ENCODE assay signal across 11 mouse cellular contexts in genomic region chr19:23862736-23863135, GRCm38 (mm10).
DNase-seq lines count a peak whose midpoint lies in the region; ATAC-seq and TF ChIP-seq lines count a peak whose summit lies in the region.
"Had no signal": no experiment of that assay in that cellular context is flagged by ENCODE, and none has a peak within 500 bp of the region (broad histone marks: within the 10 kb centered on the region; RNA-seq: fewer than 3 reads in every experiment).

No protein-coding gene starts in this region.

- no peaks in the 10 kb centered on the region for H3K27me3 ChIP-seq in cerebellum, adult 2 months (ENCODE audit: control insufficient read depth, insufficient read depth, low read length)
- H3K27me3 ChIP-seq in kidney, embryonic 16.5 days (ENCODE audit: insufficient read depth, low read length): no peaks in the 10 kb centered on the region
- no peaks in the 10 kb centered on the region for H3K27me3 ChIP-seq in midbrain, postnatal 0 days (ENCODE audit: insufficient read depth, low read length)
- H3K27me3 ChIP-seq in midbrain, embryonic 15.5 days (replicated peaks): no peaks in the 10 kb centered on the region
- no peaks in the 10 kb centered on the region for H3K27me3 ChIP-seq in stomach, postnatal 0 days (ENCODE audit: control insufficient read depth, insufficient read depth, low read length)
- H3K27me3 ChIP-seq: liver, embryonic 15.5 days had no signal

- no peak for ATAC-seq in kidney, embryonic 16.5 days (ENCODE audit: low FRiP score, low TSS enrichment)
- ATAC-seq in midbrain, postnatal 0 days (ENCODE audit: low FRiP score): no peak
- no peak for ATAC-seq in midbrain, embryonic 15.5 days (replicated peaks)
- ATAC-seq in stomach, postnatal 0 days (ENCODE audit: low FRiP score, low TSS enrichment): peak; percentile 24; the same call in 1 of the 2 replicates

- no peak for TF ChIP-seq POLR2A in cerebellum, adult 2 months (IDR thresholded peaks at IDR 0.05; ENCODE audit: borderline replicate concordance, insufficient read depth, low read length)

- peaks cover 3% of the 10 kb centered on the region; the same call in 1 of the 2 replicates for H3K9me3 ChIP-seq in kidney, embryonic 16.5 days (ENCODE audit: low read length)
- no peaks in the 10 kb centered on the region for H3K9me3 ChIP-seq in midbrain, postnatal 0 days (ENCODE audit: low read length)
- H3K9me3 ChIP-seq in midbrain, embryonic 15.5 days: no peaks in the 10 kb centered on the region
- no peaks in the 10 kb centered on the region for H3K9me3 ChIP-seq in stomach, postnatal 0 days (ENCODE audit: control insufficient read depth, low read length)
- H3K9me3 ChIP-seq: liver, embryonic 15.5 days had no signal

- H3K9ac ChIP-seq in kidney, embryonic 16.5 days (replicated peaks; ENCODE audit: low read length): no peak overlapping the region
- no peak overlapping the region for H3K9ac ChIP-seq in midbrain, postnatal 0 days (replicated peaks; ENCODE audit: low read length, poor library complexity, severe bottlenecking)
- no peak overlapping the region for H3K9ac ChIP-seq in midbrain, embryonic 15.5 days
- H3K9ac ChIP-seq in stomach, postnatal 0 days (ENCODE audit: low read length): no peak overlapping the region
- H3K9ac ChIP-seq: liver, embryonic 15.5 days had no signal

- 0 out of 2 replicates have a peak, but pooled peaks cover 3% of the 10 kb centered on the region for H3K36me3 ChIP-seq in kidney, embryonic 16.5 days (ENCODE audit: insufficient read depth, low read length)
- H3K36me3 ChIP-seq in midbrain, postnatal 0 days (ENCODE audit: insufficient read depth, low read length): no peaks in the 10 kb centered on the region
- H3K36me3 ChIP-seq in midbrain, embryonic 15.5 days (replicated peaks): no peaks in the 10 kb centered on the region
- no peaks in the 10 kb centered on the region for H3K36me3 ChIP-seq in stomach, postnatal 0 days (ENCODE audit: control insufficient read depth, insufficient read depth, low read length)
- H3K36me3 ChIP-seq: liver, embryonic 15.5 days had no signal

- no peak overlapping the region for H3K27ac ChIP-seq in cerebellum, adult 2 months (ENCODE audit: insufficient read depth, low read length)
- H3K27ac ChIP-seq in kidney, embryonic 16.5 days (ENCODE audit: low read length): no peak overlapping the region
- H3K27ac ChIP-seq in midbrain, postnatal 0 days (ENCODE audit: low read depth, low read length): no peak overlapping the region
- no peak overlapping the region for H3K27ac ChIP-seq in midbrain, embryonic 15.5 days
- H3K27ac ChIP-seq in stomach, postnatal 0 days (replicated peaks): no peak overlapping the region
- H3K27ac ChIP-seq: liver, embryonic 15.5 days had no signal

- 66% methylated on average over 4 of the region's 4 CpGs for WGBS in cerebellum, adult 2 months
- WGBS in kidney, embryonic 16.5 days: 25% methylated on average over 4 of the region's 4 CpGs
- 35% methylated on average over 4 of the region's 4 CpGs for whole genome bisulfite sequencing in midbrain, postnatal 0 days
- whole genome bisulfite sequencing in midbrain, embryonic 15.5 days: 40% methylated on average over 4 of the region's 4 CpGs
- 47% methylated on average over 4 of the region's 4 CpGs for WGBS in stomach, postnatal 0 days

- no peak for TF ChIP-seq EP300 in stomach, postnatal 0 days (optimal IDR thresholded peaks at IDR 0.05)

- no peak overlapping the region for H3K4me3 ChIP-seq in cerebellum, adult 2 months (replicated peaks; ENCODE audit: insufficient read depth, low read depth, low read length)
- no peak overlapping the region for H3K4me3 ChIP-seq in kidney, embryonic 16.5 days (ENCODE audit: low read length)
- no peak overlapping the region for H3K4me3 ChIP-seq in midbrain, postnatal 0 days (ENCODE audit: low read depth, low read length)
- no peak overlapping the region for H3K4me3 ChIP-seq in midbrain, embryonic 15.5 days
- no peak overlapping the region for H3K4me3 ChIP-seq in stomach, postnatal 0 days (ENCODE audit: low read depth, low read length)
- H3K4me3 ChIP-seq: liver, embryonic 15.5 days; myocyte had no signal

- H3K4me2 ChIP-seq in kidney, embryonic 16.5 days (replicated peaks; ENCODE audit: low read depth, low read length): no peak overlapping the region
- no peak overlapping the region for H3K4me2 ChIP-seq in midbrain, postnatal 0 days (ENCODE audit: low read depth, low read length, poor library complexity, severe bottlenecking)
- H3K4me2 ChIP-seq in midbrain, embryonic 15.5 days: no peak overlapping the region
- no peak overlapping the region for H3K4me2 ChIP-seq in stomach, postnatal 0 days (replicated peaks; ENCODE audit: low read depth)
- H3K4me2 ChIP-seq: liver, embryonic 15.5 days had no signal

- TF ChIP-seq CTCF in cerebellum, adult 2 months (IDR thresholded peaks at IDR 0.05; ENCODE audit: borderline replicate concordance, insufficient read depth, low read depth, low read length): peak; percentile 42; the same call in 1 of the 2 replicates
- TF ChIP-seq CTCF in midbrain, postnatal 0 days (IDR thresholded peaks at IDR 0.05): peak; percentile 52
- TF ChIP-seq CTCF in stomach, postnatal 0 days (IDR thresholded peaks at IDR 0.05; ENCODE audit: low read depth): peak; percentile 57

- H3K4me1 ChIP-seq in cerebellum, adult 2 months (ENCODE audit: control insufficient read depth, insufficient read depth, low read length): peaks cover 35% of the 10 kb centered on the region
- H3K4me1 ChIP-seq in kidney, embryonic 16.5 days (ENCODE audit: insufficient read depth, low read length): peaks cover 22% of the 10 kb centered on the region; the same call in 1 of the 2 replicates
- H3K4me1 ChIP-seq in midbrain, postnatal 0 days (ENCODE audit: insufficient read depth, low read length): peaks cover 6% of the 10 kb centered on the region; the same call in 1 of the 2 replicates
- H3K4me1 ChIP-seq in midbrain, embryonic 15.5 days: peaks cover 15% of the 10 kb centered on the region
- 0 out of 2 replicates have a peak, but pooled peaks cover 2% of the 10 kb centered on the region for H3K4me1 ChIP-seq in stomach, postnatal 0 days (replicated peaks; ENCODE audit: control insufficient read depth, insufficient read depth)
- H3K4me1 ChIP-seq: liver, embryonic 15.5 days had no signal

- no peak for DNase-seq in cerebellum, adult 2 months
- DNase-seq in cerebellum, adult 11 months: no peak
- peak; percentile 4 to 15 for DNase-seq in kidney, adult 8-10 months
- DNase-seq in midbrain, postnatal 0 days (ENCODE audit: low spot score): no peak
- DNase-seq in stomach, postnatal 0 days (ENCODE audit: low spot score): no peak
- DNase-seq in adrenal gland, postnatal 4 days (ENCODE audit: low spot score in 2 of 2): no peak
- DNase-seq: cerebellum, postnatal 36 days had no signal

Comparison
In these comparisons a context has a peak if more than half of its experiments do, and no peak if none do; other contexts are left out.
1. DNase-seq: peak in kidney, adult 8-10 months (2 of 2); none in cerebellum, adult 2 months (0 of 2), cerebellum, adult 11 months (single experiment), midbrain, postnatal 0 days (single experiment), stomach, postnatal 0 days (single experiment) and adrenal gland, postnatal 4 days (0 of 2).
2. Peak in every context shown above with its lines, with median percentiles within 50 percentile points of each other: CTCF ChIP-seq.